Mouse (Mus musculus) liver, embryonic 11.5 days (tissue): ENCODE results near the gene Cideb. TPM values are rescaled to one million over a fixed set of nuclear protein-coding genes. Genes with fewer than 3 reads are reported as not detected.

Experiments used
- ATAC-seq: fragments of 200-750 bp; cut with Nextera tagmentation; replicated peaks from 2 replicates; pipeline ENCODE4 v1.8.0; 2017; ENCODE audit warnings: moderate number of reproducible peaks, mild to moderate bottlenecking, moderate TSS enrichment, moderate library complexity; ENCODE audit not compliant: low FRiP score
- DNase-seq: peaks from one replicate; pipeline ENCODE4 v3.0.0-alpha.2; 2017; ENCODE audit warnings: low spot score
- H3K27ac ChIP-seq: fragments of 300-500 bp; sonication (generic); 2 replicates; pipeline ENCODE4 v1.5.1; 2014; ENCODE audit warnings: mild to moderate bottlenecking, low read depth, low read length, control low read depth
- H3K27me3 ChIP-seq: fragments of 300-500 bp; sonication (generic); replicated peaks from 2 replicates; pipeline ENCODE4 v1.6.1; 2014; ENCODE audit warnings: low read length, mixed read lengths; ENCODE audit not compliant: control insufficient read depth, insufficient read depth
- H3K36me3 ChIP-seq: fragments of 300-500 bp; sonication (generic); 2 replicates; pipeline ENCODE4 v1.6.1; 2014; ENCODE audit warnings: mild to moderate bottlenecking, low read length, moderate library complexity, mixed read lengths; ENCODE audit not compliant: control insufficient read depth, insufficient read depth
- H3K4me1 ChIP-seq: fragments of 300-500 bp; sonication (generic); replicated peaks from 2 replicates; pipeline ENCODE4 v1.6.1; 2014; ENCODE audit warnings: low read length, mixed read lengths; ENCODE audit not compliant: control insufficient read depth, insufficient read depth
- H3K4me2 ChIP-seq: fragments of 300-500 bp; sonication (generic); 2 replicates; pipeline ENCODE4 v1.6.1; 2014; ENCODE audit warnings: mild to moderate bottlenecking, control low read depth, moderate library complexity
- H3K4me3 ChIP-seq: fragments of 300-500 bp; sonication (generic); 2 replicates; pipeline ENCODE4 v1.5.1; 2014; ENCODE audit warnings: low read depth, low read length, control low read depth
- H3K9ac ChIP-seq: fragments of 300-500 bp; sonication (generic); 2 replicates; pipeline ENCODE4 v1.6.1; 2014; ENCODE audit warnings: low read depth, low read length, control low read depth
- H3K9me3 ChIP-seq: fragments of 300-500 bp; sonication (generic); 2 replicates; pipeline ENCODE4 v1.6.1; 2016; ENCODE audit warnings: low read length, inconsistent platforms, mixed read lengths; ENCODE audit not compliant: control insufficient read depth
- WGBS: fragments of 180-500 bp; shearing (Covaris S2); extraction: QIAGEN DNeasy Blood & Tissue Kit; methylation state at CpG from one replicate; pipeline ENCODE4 v1.1.7; 2014; 5-methylcytosine and 5-hydroxymethylcytosine counted together
- polyA plus RNA-seq: library from polyadenylated mRNA; unstranded; fragments of >200 nt; fragmentation: Nextera tagmentation; extraction: Ambion mirVana; gene quantifications from 2 replicates; pipeline ENCODE4 v1.2.1, GENCODE M21; 2014

The Cideb gene
- polyA plus RNA-seq, 1 experiment from 2014 or later, result 9.1 TPM

DNA sequence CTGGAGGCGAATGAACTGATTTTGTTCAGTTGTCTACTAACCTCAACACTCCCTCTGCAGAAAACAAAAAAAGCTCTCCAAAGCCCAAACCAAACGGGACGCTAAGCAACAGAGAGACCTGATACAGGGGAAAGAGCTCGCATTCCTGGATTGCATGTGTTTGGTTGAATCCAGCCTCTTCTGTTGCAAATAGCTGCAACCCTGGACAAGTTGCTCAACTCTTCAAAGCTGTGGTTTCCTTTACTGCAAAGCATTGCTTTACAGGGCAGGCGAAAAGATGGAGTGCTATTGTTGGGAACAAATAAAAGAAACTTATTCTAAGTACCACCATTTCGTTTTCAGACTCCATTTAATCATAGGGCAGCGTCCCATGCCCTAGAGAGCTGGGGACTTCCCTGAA is 23.4 kb downstream of the Cideb start:
- WGBS, result 73% methylated on average over 7 of the region's 7 CpGs
- no peak for DNase-seq
- Histone ChIP-seq H3K27ac (no peak overlapping the region), H3K4me3 (no peak overlapping the region), H3K9me3 (no peaks in the 10 kb centered on the region), H3K9ac (no peak overlapping the region), H3K27me3 (no peaks in the 10 kb centered on the region), H3K4me2 (no peak overlapping the region), H3K4me1 (no peaks in the 10 kb centered on the region), H3K36me3 (peaks cover 10% of the 10 kb centered on the region; the same call in 1 of the 2 replicates)
- ATAC-seq, result no peak

DNA sequence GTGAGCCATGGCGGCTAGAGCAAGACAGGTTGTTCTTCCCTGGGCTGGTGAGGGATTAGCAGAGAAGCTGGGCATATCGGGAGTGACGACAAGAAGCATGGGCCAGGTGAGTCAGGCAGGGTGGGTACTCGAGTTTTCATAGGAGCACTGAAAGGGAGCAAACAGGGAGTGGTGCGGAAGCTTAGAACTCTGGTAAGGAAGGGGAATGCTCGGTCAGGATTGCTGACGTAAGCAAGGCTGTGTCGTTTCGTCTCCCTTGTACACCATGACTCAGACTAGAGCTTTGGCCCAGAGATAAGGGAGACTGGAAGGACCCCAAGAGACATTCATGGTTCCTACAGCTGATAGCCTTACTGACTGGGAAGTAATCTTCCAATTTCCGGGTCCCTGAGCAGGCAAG is 24.4 kb downstream of the Cideb start:
- Histone ChIP-seq H3K4me2 (no peak overlapping the region), H3K4me1 (no peaks in the 10 kb centered on the region), H3K9ac (no peak overlapping the region), H3K9me3 (no peaks in the 10 kb centered on the region), H3K27me3 (no peaks in the 10 kb centered on the region), H3K4me3 (no peak overlapping the region), H3K36me3 (peaks cover 3% of the 10 kb centered on the region; the same call in 1 of the 2 replicates), H3K27ac (no peak overlapping the region)
- ATAC-seq, result no peak
- WGBS, result 64% methylated on average over 10 of the region's 10 CpGs
- DNase-seq, result no peak

DNA sequence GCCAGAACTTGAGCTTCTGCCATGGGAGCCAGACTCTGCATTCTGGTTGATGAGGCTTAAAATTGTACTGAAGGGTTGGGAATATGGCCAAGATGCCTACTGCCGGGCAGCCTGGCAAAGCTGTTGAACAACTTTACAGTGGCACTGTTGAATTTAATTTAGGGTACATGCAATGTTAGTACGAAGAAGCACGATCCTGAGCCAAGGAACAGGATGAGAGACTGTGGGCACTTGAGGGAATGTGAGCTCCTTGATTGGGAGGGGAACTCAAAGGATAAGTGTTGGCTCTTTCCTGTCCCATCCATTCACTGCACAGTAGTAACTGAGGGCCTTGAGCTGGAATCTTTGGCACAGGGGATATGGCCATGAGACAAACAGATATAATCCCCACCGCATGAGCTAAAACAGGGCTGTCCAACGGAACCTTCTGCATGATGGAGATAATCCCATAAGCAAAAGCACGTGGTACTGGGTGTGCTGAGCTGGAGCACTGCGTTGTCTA is 27.7 kb downstream of the Cideb start:
- no peaks in the 10 kb centered on the region for H3K9me3 ChIP-seq
- H3K9ac ChIP-seq, result no peak overlapping the region
- H3K27ac ChIP-seq, result no peak overlapping the region
- ATAC-seq (no peak), DNase-seq (no peak)
- no peaks in the 10 kb centered on the region for H3K27me3 ChIP-seq
- H3K4me2 ChIP-seq, result no peak overlapping the region
- H3K4me3 ChIP-seq, result no peak overlapping the region
- no peaks in the 10 kb centered on the region for H3K36me3 ChIP-seq
- H3K4me1 ChIP-seq, result no peaks in the 10 kb centered on the region
- 72% methylated on average over 7 of the region's 7 CpGs for WGBS

DNA sequence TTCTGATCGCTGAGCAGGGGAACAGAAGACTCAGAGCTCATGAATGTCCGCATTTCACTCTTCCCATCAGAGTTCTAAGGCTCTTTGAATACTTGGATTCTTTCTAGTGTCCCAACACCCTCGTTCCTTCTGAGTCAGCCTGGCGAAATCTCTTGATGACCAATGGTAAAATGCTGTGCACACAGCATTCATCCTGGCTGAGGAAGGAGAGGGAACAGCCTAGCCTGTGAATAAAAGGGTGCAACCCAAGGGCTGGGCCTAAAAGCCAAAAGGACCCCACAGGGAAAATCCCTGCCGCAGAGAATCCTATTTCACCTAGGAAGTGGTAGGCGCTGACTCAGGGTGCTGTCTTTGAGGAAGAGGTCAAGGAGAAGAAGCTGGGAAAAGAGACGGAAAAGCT is 28.1 kb downstream of the Cideb start:
- H3K4me3 ChIP-seq, result no peak overlapping the region
- no peak for ATAC-seq

DNA sequence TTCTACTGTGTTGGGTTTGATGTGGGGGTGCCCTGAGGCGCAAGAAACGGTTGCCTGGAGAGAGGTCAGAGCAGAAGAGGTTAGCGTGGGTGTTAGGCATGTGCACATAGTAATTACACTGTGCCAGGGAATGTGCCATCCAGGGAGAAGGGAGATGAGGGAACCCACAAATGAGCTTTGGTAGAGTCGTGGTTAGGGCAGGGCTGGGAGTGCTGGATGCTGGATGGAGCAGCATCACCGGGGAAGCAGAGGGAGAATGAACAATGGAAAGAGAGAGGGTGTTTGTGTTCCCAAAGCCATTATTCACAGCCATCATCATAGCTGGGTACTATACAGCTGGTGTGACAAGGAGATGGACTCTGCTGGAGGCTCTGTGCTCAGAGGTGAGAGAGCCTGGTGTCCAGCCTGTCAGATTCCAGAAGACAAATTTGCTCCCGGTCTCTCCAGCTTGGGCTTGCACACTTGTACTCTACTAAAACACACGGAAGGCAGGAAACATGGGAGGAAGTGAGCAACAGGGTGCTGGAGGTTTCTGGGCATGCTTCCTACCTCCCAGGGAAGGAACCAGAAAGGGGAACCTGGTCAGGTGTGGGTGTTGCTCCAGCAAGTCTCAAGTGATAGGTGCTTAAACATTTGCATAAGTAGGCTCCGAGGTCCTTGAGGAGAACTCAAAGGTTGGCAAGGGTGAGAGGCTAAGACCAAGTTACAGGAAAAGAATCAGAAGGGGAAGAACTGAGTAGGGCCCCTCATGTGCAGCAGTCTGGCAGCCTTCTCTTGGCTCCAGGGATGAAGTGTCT is 30.2 kb downstream of the Cideb start:
- H3K27ac ChIP-seq, result no peak overlapping the region
- DNase-seq (no peak), ATAC-seq (no peak)
- H3K27me3 ChIP-seq, result no peaks in the 10 kb centered on the region
- no peaks in the 10 kb centered on the region for H3K36me3 ChIP-seq
- peaks cover 4% of the 10 kb centered on the region; the same call in 1 of the 2 replicates for H3K4me1 ChIP-seq
- H3K9me3 ChIP-seq, result no peaks in the 10 kb centered on the region
- no peak overlapping the region for H3K4me3 ChIP-seq
- 61% methylated on average over 8 of the region's 8 CpGs for WGBS
- no peak overlapping the region for H3K9ac ChIP-seq
- no peak overlapping the region for H3K4me2 ChIP-seq

More for the DNA sequence above, 28.1 kb downstream of the Cideb start:
- WGBS, result 70% methylated on average over 7 of the region's 7 CpGs
- no peak for DNase-seq
- H3K9ac ChIP-seq, result no peak overlapping the region
- no peaks in the 10 kb centered on the region for H3K27me3 ChIP-seq
- no peak overlapping the region for H3K27ac ChIP-seq
- no peaks in the 10 kb centered on the region for H3K4me1 ChIP-seq
- H3K36me3 ChIP-seq, result no peaks in the 10 kb centered on the region
- H3K9me3 ChIP-seq, result no peaks in the 10 kb centered on the region
- no peak overlapping the region for H3K4me2 ChIP-seq

DNA sequence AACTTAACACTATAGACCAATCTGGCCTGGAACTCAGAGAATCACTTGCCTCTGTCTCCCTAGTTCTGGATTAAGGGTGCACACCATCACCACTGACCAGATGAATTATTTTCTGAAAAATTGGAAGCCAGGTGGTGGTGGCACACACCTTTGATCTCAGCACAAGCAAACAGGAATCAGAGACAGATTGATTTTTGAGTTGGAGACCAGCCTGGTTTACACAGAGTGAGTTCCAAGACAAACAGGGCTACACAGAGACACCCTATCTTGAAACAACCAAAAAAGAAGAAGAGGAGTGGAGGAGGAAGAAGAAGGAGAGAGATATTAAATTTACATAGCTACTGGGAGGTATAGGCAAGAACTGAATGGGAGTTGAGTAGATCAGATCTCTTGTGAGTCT is 32.0 kb downstream of the Cideb start:
- H3K9me3 ChIP-seq, result no peaks in the 10 kb centered on the region
- H3K4me3 ChIP-seq, result no peak overlapping the region
- ATAC-seq, result no peak
- no peak overlapping the region for H3K9ac ChIP-seq
- no peaks in the 10 kb centered on the region for H3K27me3 ChIP-seq
- H3K36me3 ChIP-seq, result no peaks in the 10 kb centered on the region
- H3K4me2 ChIP-seq, result no peak overlapping the region
- no peak for DNase-seq
- no peak overlapping the region for H3K27ac ChIP-seq
- H3K4me1 ChIP-seq, result peaks cover 7% of the 10 kb centered on the region; the same call in 1 of the 2 replicates

DNA sequence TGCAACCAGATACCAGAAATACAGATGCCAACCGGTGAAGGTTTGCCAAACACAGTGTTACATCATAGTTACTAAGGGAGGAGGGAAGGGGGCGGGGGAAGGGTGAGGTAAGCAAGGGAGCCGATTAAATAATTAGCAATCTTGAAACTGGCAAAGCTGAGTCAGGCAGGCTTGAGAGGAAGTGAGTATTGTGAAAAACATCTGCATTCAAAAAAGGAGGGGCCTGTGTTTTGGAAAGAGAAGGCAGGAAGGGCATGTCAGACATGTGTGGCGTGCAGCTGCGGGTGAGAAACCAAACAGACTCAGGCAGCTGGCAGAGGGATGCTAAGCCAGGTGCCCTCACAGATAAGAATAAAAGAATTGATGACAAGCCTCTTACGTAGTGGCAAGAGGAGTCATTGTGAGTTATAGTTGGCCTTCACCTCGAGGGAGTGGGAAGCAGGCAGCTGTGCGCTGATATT is 33.8 kb downstream of the Cideb start:
- WGBS, result 51% methylated on average over 8 of the region's 8 CpGs
- Histone ChIP-seq H3K27ac (no peak overlapping the region), H3K9me3 (no peaks in the 10 kb centered on the region), H3K4me1 (peaks cover 8% of the 10 kb centered on the region), H3K27me3 (no peaks in the 10 kb centered on the region), H3K9ac (no peak overlapping the region), H3K36me3 (0 out of 2 replicates have a peak, but pooled peaks cover 1% of the 10 kb centered on the region), H3K4me3 (no peak overlapping the region), H3K4me2 (no peak overlapping the region)
- ATAC-seq, result no peak
- DNase-seq, result no peak

DNA sequence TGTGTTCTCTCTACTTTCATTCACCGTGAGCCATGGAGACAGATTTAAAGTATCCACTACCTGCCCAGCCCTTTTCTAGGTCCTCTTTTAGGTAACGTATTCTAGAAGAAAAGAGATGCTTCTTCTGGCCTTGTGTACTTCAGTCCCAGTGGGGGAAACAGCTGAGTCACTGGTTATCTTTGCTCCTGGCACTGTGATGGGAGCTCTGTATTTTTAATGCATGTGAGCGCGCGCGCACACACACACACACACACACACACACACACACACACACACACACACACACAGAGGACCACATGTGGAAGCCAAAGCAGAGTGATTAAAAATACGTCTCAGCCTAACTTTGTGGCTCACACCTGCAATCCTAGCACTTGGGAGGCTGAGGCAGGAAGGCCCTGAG is 34.8 kb downstream of the Cideb start:
- DNase-seq, result no peak
- Histone ChIP-seq H3K4me2 (no peak overlapping the region), H3K27ac (no peak overlapping the region), H3K9ac (no peak overlapping the region), H3K9me3 (no peaks in the 10 kb centered on the region), H3K4me3 (no peak overlapping the region), H3K4me1 (peaks cover 8% of the 10 kb centered on the region), H3K36me3 (peaks cover 5% of the 10 kb centered on the region; the same call in 1 of the 2 replicates), H3K27me3 (no peaks in the 10 kb centered on the region)
- no peak for ATAC-seq
- 86% methylated on average over 7 of the region's 7 CpGs for whole genome bisulfite sequencing
